Mouse (Mus musculus) CH12.LX (cell line): ENCODE measurements at regions not wholly inside any gene's neighbourhood (a gene's known extent, or its start where the extent isn't known, plus 50 kb on each side); places are given as distances from the start of the nearest gene placed in this dataset.

Experiments
- CTCF ChIP-seq, 2 experiments: IDR thresholded peaks in 1 of 2; conservative IDR thresholded peaks in 1 of 2; 2 replicates each; pipeline ENCODE4 v1.5.1; 2011 to 2012; ENCODE audit warnings: low read depth in 2 of 2, low read length in 2 of 2, improper control_type of control experiment in 1 of 2, inconsistent platforms in 1 of 2, mild to moderate bottlenecking in 1 of 2, moderate library complexity in 1 of 2
- EP300 ChIP-seq: IDR thresholded peaks from 2 replicates; pipeline ENCODE4 v1.6.1; 2011; ENCODE audit warnings: low read length, improper control_type of control experiment
- HCFC1 ChIP-seq: IDR thresholded peaks from 2 replicates; pipeline ENCODE4 v1.6.1; 2012; ENCODE audit warnings: low read depth, mild to moderate bottlenecking, inconsistent platforms, low read length, improper control_type of control experiment
- MAZ ChIP-seq: IDR thresholded peaks from 2 replicates; pipeline ENCODE4 v1.6.1; 2012; ENCODE audit warnings: low read depth, mild to moderate bottlenecking, inconsistent platforms, low read length, improper control_type of control experiment, moderate library complexity
- MXI1 ChIP-seq: IDR thresholded peaks from 2 replicates; pipeline ENCODE4 v1.6.1; 2011; ENCODE audit warnings: mild to moderate bottlenecking, low read depth, low read length, improper control_type of control experiment
- POLR2A ChIP-seq: IDR thresholded peaks from 2 replicates; pipeline ENCODE4 v1.6.1; 2011; ENCODE audit warnings: low read depth, mild to moderate bottlenecking, improper control_type of control experiment, low read length
- RAD21 ChIP-seq: IDR thresholded peaks from 2 replicates; pipeline ENCODE4 v1.6.1; 2011; ENCODE audit warnings: low read depth, mild to moderate bottlenecking, low read length, improper control_type of control experiment, moderate library complexity
- ZC3H11A ChIP-seq: IDR thresholded peaks from 2 replicates; pipeline ENCODE4 v1.6.1; 2012; ENCODE audit warnings: low read depth, mild to moderate bottlenecking, inconsistent platforms, low read length, improper control_type of control experiment
- ZKSCAN1 ChIP-seq: IDR thresholded peaks from 2 replicates; pipeline ENCODE4 v1.6.1; 2012; ENCODE audit warnings: low read depth, inconsistent platforms, low read length, improper control_type of control experiment, borderline replicate concordance
- ZMIZ1 ChIP-seq: IDR thresholded peaks from 2 replicates; pipeline ENCODE4 v1.6.1; 2012; ENCODE audit warnings: low read depth, mild to moderate bottlenecking, inconsistent platforms, low read length, improper control_type of control experiment

DNA sequence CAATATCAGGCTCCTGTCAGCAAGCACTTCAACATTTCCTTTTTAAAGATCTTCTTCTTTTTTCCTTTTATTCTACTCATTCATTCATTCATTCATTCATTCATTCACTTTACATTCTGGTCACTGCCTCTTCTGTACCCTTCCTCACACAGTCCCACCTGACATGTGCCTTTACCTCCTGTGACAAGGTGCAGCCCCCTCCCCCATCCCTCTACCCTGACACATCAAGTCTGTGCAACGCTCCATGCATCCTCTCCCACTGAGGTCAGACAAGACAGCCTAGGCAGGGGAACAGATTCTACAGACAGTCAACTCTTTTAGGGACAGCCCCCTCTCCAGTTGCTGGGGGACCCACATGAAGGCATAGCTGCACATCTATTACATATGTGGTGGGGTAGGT lies 380.5 kb downstream of the Tmem161b start:
- TF ChIP-seq ZKSCAN1, result no peak
- no peak for TF ChIP-seq EP300
- TF ChIP-seq HCFC1, result no peak
- TF ChIP-seq RAD21, result no peak
- TF ChIP-seq MXI1, result no peak
- no peak for TF ChIP-seq ZC3H11A
- no peak for TF ChIP-seq CTCF (conservative IDR thresholded peaks at IDR 0.05 in 1 of 2, IDR thresholded peaks at IDR 0.05 in 1 of 2; ENCODE audit: low read depth in 2 of 2, low read length in 2 of 2)
- no peak for TF ChIP-seq ZMIZ1
- TF ChIP-seq POLR2A, result no peak
- no peak for TF ChIP-seq MAZ
